ENCODE assay signal across 22 mouse cellular contexts in the genomic region with DNA sequence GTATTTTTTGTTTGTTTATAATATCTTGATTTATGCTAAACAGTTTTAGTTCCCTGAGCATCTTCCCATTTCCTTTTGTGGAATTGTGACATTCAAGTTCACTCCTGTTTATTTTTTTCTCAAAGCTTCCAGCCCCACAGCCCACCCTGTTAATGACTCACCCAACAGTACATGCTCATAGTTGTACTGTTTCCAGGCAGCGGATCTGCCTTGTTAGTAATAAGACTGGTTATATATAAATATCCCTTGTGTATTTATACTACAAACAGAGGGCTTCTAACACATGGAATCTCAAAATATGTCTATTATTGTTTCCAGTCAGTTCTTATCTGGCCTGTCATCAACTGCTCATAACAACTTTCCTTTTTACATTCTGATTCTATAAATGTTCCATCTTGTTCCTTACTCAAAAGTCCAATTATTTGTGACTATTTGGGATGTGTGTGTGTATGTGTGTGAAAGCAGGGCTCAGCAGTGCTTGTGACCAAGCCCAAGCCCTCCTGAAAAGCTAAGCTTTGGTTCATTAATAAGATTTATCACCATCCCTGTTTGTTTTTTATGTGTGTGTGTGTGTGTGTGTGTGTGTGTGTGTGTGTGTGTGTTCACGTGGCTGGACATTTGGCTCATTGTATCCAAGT. TPM values are rescaled to one million over a fixed set of nuclear protein-coding genes. Genes with fewer than 3 reads are reported as not detected.
DNase-seq lines count a peak whose midpoint lies in the region; ATAC-seq and TF ChIP-seq lines count a peak whose summit lies in the region.
"Had no signal": no experiment of that assay in that cellular context is flagged by ENCODE, and none has a peak within 500 bp of the region (broad histone marks: within the 10 kb centered on the region; RNA-seq: fewer than 3 reads in every experiment).

No protein-coding gene starts in this region.

- 73% methylated on average over 2 of the region's 2 CpGs for WGBS in heart, postnatal 0 days
- 38% methylated on average over 2 of the region's 2 CpGs for WGBS in lung, embryonic 14.5 days
- WGBS in stomach, embryonic 16.5 days = 61% methylated on average over 2 of the region's 2 CpGs

- peak overlapping the region; percentile 9; the same call in 1 of the 2 replicates for H3K27ac ChIP-seq in heart, postnatal 0 days (ENCODE audit: low read depth)
- peak overlapping the region; percentile 88 for H3K27ac ChIP-seq in lung, embryonic 14.5 days (ENCODE audit: low read depth)
- H3K27ac ChIP-seq in stomach, embryonic 16.5 days (ENCODE audit: low read length) = peak overlapping the region; percentile 38; the same call in 1 of the 2 replicates
- H3K27ac ChIP-seq: embryonic facial prominence, embryonic 15.5 days; kidney, embryonic 15.5 days; limb, embryonic 15.5 days had no signal

- no peak for DNase-seq in heart, postnatal 0 days (ENCODE audit: low spot score)
- DNase-seq in heart, adult 18-20 months = no peak
- DNase-seq in lung, embryonic 14.5 days = peak; percentile 85
- no peak for DNase-seq in lung, postnatal 25 days (ENCODE audit: low spot score)
- peak; percentile 76 for DNase-seq in brain, adult 2 months (ENCODE audit: low read depth, low spot score)
- DNase-seq in adrenal gland, postnatal 36 days = no peak
- DNase-seq: cerebellum, adult 9-10 months; gastrocnemius, postnatal 25 days; right cerebral cortex, postnatal 4 days had no signal

- no peak for TF ChIP-seq EP300 in heart, postnatal 0 days (IDR thresholded peaks at IDR 0.05; ENCODE audit: low read depth)

- no peaks in the 10 kb centered on the region for H3K9me3 ChIP-seq in heart, postnatal 0 days (replicated peaks; ENCODE audit: control insufficient read depth, low read length)
- H3K9me3 ChIP-seq in lung, embryonic 14.5 days (ENCODE audit: low read depth, low read length) = no peaks in the 10 kb centered on the region
- no peaks in the 10 kb centered on the region for H3K9me3 ChIP-seq in stomach, embryonic 16.5 days (replicated peaks; ENCODE audit: control insufficient read depth, low read length)
- H3K9me3 ChIP-seq: embryonic facial prominence, embryonic 15.5 days; heart, embryonic 12.5 days; kidney, embryonic 15.5 days; limb, embryonic 15.5 days had no signal

- no peak for ATAC-seq in heart, postnatal 0 days (ENCODE audit: insufficient read depth, low read depth)
- peak; percentile 95 for ATAC-seq in lung, embryonic 14.5 days (ENCODE audit: insufficient read depth)
- peak; percentile 53; the same call in 1 of the 2 replicates for ATAC-seq in stomach, embryonic 16.5 days (ENCODE audit: insufficient read depth, low FRiP score)
- ATAC-seq in erythroblast, adult 5-6 weeks (replicated peaks; ENCODE audit: low FRiP score, poor library complexity, severe bottlenecking) = no peak

- no peaks in the 10 kb centered on the region for H3K27me3 ChIP-seq in heart, postnatal 0 days (ENCODE audit: control insufficient read depth, insufficient read depth, low read length)
- H3K27me3 ChIP-seq in lung, embryonic 14.5 days (ENCODE audit: insufficient read depth, low read length) = no peaks in the 10 kb centered on the region
- H3K27me3 ChIP-seq in stomach, embryonic 16.5 days (ENCODE audit: control insufficient read depth, insufficient read depth, low read length) = no peaks in the 10 kb centered on the region
- H3K27me3 ChIP-seq: embryonic facial prominence, embryonic 15.5 days; heart, embryonic 12.5 days; kidney, embryonic 15.5 days; limb, embryonic 15.5 days had no signal

- no peaks in the 10 kb centered on the region for H3K36me3 ChIP-seq in heart, postnatal 0 days (replicated peaks; ENCODE audit: control insufficient read depth, insufficient read depth, low read length)
- H3K36me3 ChIP-seq in lung, embryonic 14.5 days (ENCODE audit: insufficient read depth) = no peaks in the 10 kb centered on the region
- H3K36me3 ChIP-seq in stomach, embryonic 16.5 days (ENCODE audit: control insufficient read depth, insufficient read depth, low read length) = no peaks in the 10 kb centered on the region
- H3K36me3 ChIP-seq: embryonic facial prominence, embryonic 15.5 days; heart, embryonic 12.5 days; kidney, embryonic 15.5 days; limb, embryonic 15.5 days had no signal

- H3K4me3 ChIP-seq in heart, postnatal 0 days (ENCODE audit: low read depth, low read length) = no peak overlapping the region
- no peak overlapping the region for H3K4me3 ChIP-seq in lung, embryonic 14.5 days (ENCODE audit: low read depth, low read length)
- H3K4me3 ChIP-seq in stomach, embryonic 16.5 days (replicated peaks; ENCODE audit: low read length) = no peak overlapping the region
- H3K4me3 ChIP-seq: embryonic facial prominence, embryonic 15.5 days; heart, embryonic 12.5 days; kidney, embryonic 15.5 days; limb, embryonic 15.5 days had no signal

- TF ChIP-seq CTCF in heart, postnatal 0 days (IDR thresholded peaks at IDR 0.05; ENCODE audit: low read depth) = no peak
- no peak for TF ChIP-seq CTCF in lung, embryonic 14.5 days (IDR thresholded peaks at IDR 0.05; ENCODE audit: low read depth)

- no peak overlapping the region for H3K4me2 ChIP-seq in heart, postnatal 0 days (ENCODE audit: low read depth, low read length)
- no peak overlapping the region for H3K4me2 ChIP-seq in lung, embryonic 14.5 days
- no peak overlapping the region for H3K4me2 ChIP-seq in stomach, embryonic 16.5 days (ENCODE audit: low read depth, low read length)
- H3K4me2 ChIP-seq: embryonic facial prominence, embryonic 15.5 days; heart, embryonic 12.5 days; kidney, embryonic 15.5 days; limb, embryonic 15.5 days had no signal

- no peak overlapping the region for H3K9ac ChIP-seq in heart, postnatal 0 days (replicated peaks; ENCODE audit: low read depth, low read length)
- H3K9ac ChIP-seq in lung, embryonic 14.5 days = no peak overlapping the region
- no peak overlapping the region for H3K9ac ChIP-seq in stomach, embryonic 16.5 days (ENCODE audit: low read length)
- H3K9ac ChIP-seq: embryonic facial prominence, embryonic 15.5 days; heart, embryonic 12.5 days; kidney, embryonic 15.5 days; limb, embryonic 15.5 days had no signal

- H3K4me1 ChIP-seq in heart, postnatal 0 days (ENCODE audit: control insufficient read depth, insufficient read depth) = peaks cover 7% of the 10 kb centered on the region; the same call in 1 of the 2 replicates
- peaks cover 6% of the 10 kb centered on the region; the same call in 1 of the 2 replicates for H3K4me1 ChIP-seq in lung, embryonic 14.5 days (ENCODE audit: insufficient read depth)
- H3K4me1 ChIP-seq in stomach, embryonic 16.5 days (ENCODE audit: control insufficient read depth, insufficient read depth, low read length) = peaks cover 8% of the 10 kb centered on the region; the same call in 1 of the 2 replicates
- H3K4me1 ChIP-seq: limb, embryonic 15.5 days had no signal

RNA-seq across cellular contexts. Expression of gene P2ry14, which starts 14.1 kb away (rescaled TPM):
- 0.81 and 3.7 TPM in 2 replicates for total RNA-seq in heart, postnatal 0 days (2014; rRNA removed; ENCODE audit: low replicate concordance)
- polyA plus RNA-seq in heart, postnatal 0 days (2015; fragmentation: Nextera tagmentation; extraction: Ambion mirVana) = 1.6 and 1.8 TPM in 2 replicates
- 1 to 10 TPM; 4.1 to 4.7 TPM for total RNA-seq in heart, adult 18-20 months (2021)
- polyA plus RNA-seq in lung, embryonic 14.5 days (2014; fragmentation: Nextera tagmentation; extraction: Ambion mirVana) = 11.7 and 14.7 TPM in 2 replicates
- polyA plus RNA-seq in stomach, embryonic 16.5 days (2015; fragmentation: Nextera tagmentation; extraction: Ambion mirVana) = 6.3 and 6.8 TPM in 2 replicates
- 10 to 100 TPM; 18.0 to 19.1 TPM for total RNA-seq in adrenal gland, postnatal 36 days (2021)
- total RNA-seq in erythroblast, adult 5-6 weeks (2015; ENCODE audit: low replicate concordance) = 0.96 and 4.0 TPM in 2 replicates
- 0.98 and 3.1 TPM in 2 replicates for total RNA-seq in erythroblast, adult 5-6 weeks (2017; ENCODE audit: low replicate concordance)

RNA-seq across cellular contexts. Expression of gene Gpr87, which starts 27.4 kb away (rescaled TPM):
- total RNA-seq in heart, postnatal 0 days (2014; rRNA removed; ENCODE audit: low replicate concordance) = not detected in 2 replicates
- polyA plus RNA-seq in heart, postnatal 0 days (2015; fragmentation: Nextera tagmentation; extraction: Ambion mirVana) = not detected in 2 replicates
- total RNA-seq in heart, adult 18-20 months (2021) = not detected
- polyA plus RNA-seq in lung, embryonic 14.5 days (2014; fragmentation: Nextera tagmentation; extraction: Ambion mirVana) = 0.22 TPM in 1 of 2 replicates, not detected in the other
- polyA plus RNA-seq in stomach, embryonic 16.5 days (2015; fragmentation: Nextera tagmentation; extraction: Ambion mirVana) = 18.6 and 33.6 TPM in 2 replicates
- total RNA-seq in adrenal gland, postnatal 36 days (2021) = not detected
- not detected in 2 replicates for total RNA-seq in erythroblast, adult 5-6 weeks (2015; ENCODE audit: low replicate concordance)
- not detected in 2 replicates for total RNA-seq in erythroblast, adult 5-6 weeks (2017; ENCODE audit: low replicate concordance)
- total RNA-seq: adrenal gland, postnatal 4 days; gastrocnemius, postnatal 25 days; hematopoietic stem cell, adult 5-6 weeks; layer of hippocampus, postnatal 14 days; left cerebral cortex, postnatal 25 days had no signal
- polyA plus RNA-seq: forebrain, embryonic 11.5 days; frontal cortex, adult 2 months; kidney, embryonic 15.5 days; liver, embryonic 16.5 days had no signal

RNA-seq across cellular contexts. Expression of gene P2ry13, which starts 43.1 kb away (rescaled TPM):
- not detected in 2 replicates for total RNA-seq in heart, postnatal 0 days (2014; rRNA removed; ENCODE audit: low replicate concordance)
- polyA plus RNA-seq in heart, postnatal 0 days (2015; fragmentation: Nextera tagmentation; extraction: Ambion mirVana) = 0.53 and 0.70 TPM in 2 replicates
- total RNA-seq in heart, adult 18-20 months (2021) = 1 to 10 TPM in 1 of 2 experiments, under 1 TPM in 1; 0.60 to 1.1 TPM
- 1.3 and 1.5 TPM in 2 replicates for polyA plus RNA-seq in lung, embryonic 14.5 days (2014; fragmentation: Nextera tagmentation; extraction: Ambion mirVana)
- polyA plus RNA-seq in stomach, embryonic 16.5 days (2015; fragmentation: Nextera tagmentation; extraction: Ambion mirVana) = 1.9 and 2.4 TPM in 2 replicates
- under 1 TPM; 0.56 to 0.95 TPM for total RNA-seq in adrenal gland, postnatal 36 days (2021)
- 1.7 and 9.8 TPM in 2 replicates for total RNA-seq in erythroblast, adult 5-6 weeks (2015; ENCODE audit: low replicate concordance)
- 1.7 and 2.2 TPM in 2 replicates for total RNA-seq in erythroblast, adult 5-6 weeks (2017; ENCODE audit: low replicate concordance)

Comparison
In these comparisons a context has a peak if more than half of its experiments do, and no peak if none do; other contexts are left out.
1. DNase-seq: peak in lung, embryonic 14.5 days (single experiment) and brain, adult 2 months (single experiment); none in heart, postnatal 0 days (single experiment), heart, adult 18-20 months (0 of 2), lung, postnatal 25 days (single experiment) and adrenal gland, postnatal 36 days (0 of 2).
2. ATAC-seq: peak in lung, embryonic 14.5 days (single experiment) and stomach, embryonic 16.5 days (single experiment); none in heart, postnatal 0 days (single experiment) and erythroblast, adult 5-6 weeks (single experiment).
3. H3K27ac ChIP-seq: peak in every context shown above with its lines; median percentile 88 in lung, embryonic 14.5 days; 38 in stomach, embryonic 16.5 days; 9 in heart, postnatal 0 days.